Mouse (Mus musculus): ENCODE results near the gene 1500015O10Rik. TPM values are rescaled to one million over a fixed set of nuclear protein-coding genes. Genes with fewer than 3 reads are reported as not detected.

1500015O10Rik gene
- total RNA-seq, 2 experiments from 2014 or later: 187 to 227 TPM

GRCm38 (mm10) chr1:43772694-43773093 is 42.3 kb downstream of the 1500015O10Rik start:
- DNase-seq: no peak

DNA sequence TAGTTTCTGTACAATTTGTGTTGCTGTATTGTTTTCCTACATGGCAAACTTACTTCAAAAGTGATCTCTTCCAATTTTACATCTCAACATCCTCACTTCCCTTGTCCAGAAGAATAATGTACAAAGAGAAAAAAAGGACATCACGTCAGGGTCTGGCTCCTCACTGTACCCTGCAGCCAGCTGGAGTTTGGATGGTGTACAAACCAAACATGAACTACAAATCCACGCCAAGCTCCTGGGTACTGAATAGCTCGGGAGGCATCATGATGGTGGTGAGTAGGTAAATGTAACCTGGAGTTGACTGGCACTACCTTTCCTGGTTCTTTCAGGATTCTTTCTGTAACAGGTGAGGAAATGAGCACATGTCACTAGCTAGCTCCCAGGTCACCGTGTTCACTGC is 43.7 kb downstream of the 1500015O10Rik start:
- DNase-seq: no peak

GRCm38 (mm10) chr1:43776106-43776505 is 45.7 kb downstream of the 1500015O10Rik start:
- peak; percentile 69 to 74 for DNase-seq

DNA sequence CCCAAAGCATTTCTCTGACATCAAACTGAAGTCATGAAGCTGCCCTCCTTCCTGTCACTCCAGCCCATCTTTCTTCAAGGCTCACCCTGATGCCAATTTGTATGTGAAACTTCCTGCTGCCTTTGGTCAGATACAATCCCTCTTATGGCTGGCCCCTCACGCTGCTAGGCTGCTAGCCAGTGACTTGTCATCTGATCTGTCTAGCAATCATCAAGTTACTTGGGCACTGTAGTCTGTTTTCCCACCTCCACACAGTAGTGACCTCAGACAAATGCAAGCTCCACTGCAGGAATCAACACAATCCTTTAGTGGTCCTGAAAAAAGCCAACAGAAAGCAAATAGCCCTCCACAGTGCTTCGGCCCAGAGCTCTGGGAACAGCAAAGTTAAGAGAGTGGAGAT is 50.8 kb downstream of the 1500015O10Rik start:
- no peak for DNase-seq

GRCm38 (mm10) chr1:43781672-43782071 is 51.3 kb downstream of the 1500015O10Rik start:
- no peak for DNase-seq

GRCm38 (mm10) chr1:43782680-43783079 is 52.3 kb downstream of the 1500015O10Rik start:
- no peak for DNase-seq

GRCm38 (mm10) chr1:43783186-43783585 is 52.8 kb downstream of the 1500015O10Rik start:
- DNase-seq: no peak

DNA sequence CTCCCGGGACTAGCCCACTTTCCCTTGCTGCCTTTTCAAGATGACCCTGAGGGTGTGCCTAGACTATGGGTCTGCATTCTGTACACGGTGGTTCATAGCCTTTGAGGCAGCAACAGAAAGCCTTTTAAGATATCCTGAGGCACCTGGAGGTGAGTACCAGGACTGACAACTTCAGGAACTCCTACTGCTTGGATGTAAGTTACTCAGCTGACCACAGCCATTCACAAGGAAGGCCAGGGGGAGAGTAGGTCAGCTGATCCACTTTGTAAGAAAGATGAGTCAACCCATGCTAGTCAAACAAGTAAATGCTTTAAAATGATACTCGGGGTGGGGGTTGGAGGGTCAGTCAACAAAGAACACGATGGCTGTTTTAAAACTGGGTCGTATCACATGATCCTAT is 54.9 kb downstream of the 1500015O10Rik start:
- no peak for DNase-seq

DNA sequence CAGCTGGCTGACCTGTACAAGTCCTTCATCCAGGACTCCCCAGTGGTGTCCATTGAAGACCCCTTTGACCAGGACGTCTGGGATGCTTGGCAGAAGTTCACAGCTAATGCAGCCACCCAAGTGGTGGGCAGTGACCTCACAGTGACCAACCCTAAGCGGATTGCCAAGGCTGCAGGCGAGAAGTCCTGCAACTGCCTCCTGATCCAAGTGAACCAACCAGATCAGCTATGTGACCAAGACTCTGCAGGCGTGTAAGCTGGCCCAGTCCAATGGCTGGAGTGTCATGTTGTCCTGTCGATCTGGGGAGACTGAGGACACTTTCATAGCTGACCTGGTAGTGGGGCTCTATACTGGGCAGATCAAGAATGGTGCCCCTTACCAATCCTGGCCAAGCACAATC is 56.3 kb downstream of the 1500015O10Rik start:
- no peak for DNase-seq

DNA sequence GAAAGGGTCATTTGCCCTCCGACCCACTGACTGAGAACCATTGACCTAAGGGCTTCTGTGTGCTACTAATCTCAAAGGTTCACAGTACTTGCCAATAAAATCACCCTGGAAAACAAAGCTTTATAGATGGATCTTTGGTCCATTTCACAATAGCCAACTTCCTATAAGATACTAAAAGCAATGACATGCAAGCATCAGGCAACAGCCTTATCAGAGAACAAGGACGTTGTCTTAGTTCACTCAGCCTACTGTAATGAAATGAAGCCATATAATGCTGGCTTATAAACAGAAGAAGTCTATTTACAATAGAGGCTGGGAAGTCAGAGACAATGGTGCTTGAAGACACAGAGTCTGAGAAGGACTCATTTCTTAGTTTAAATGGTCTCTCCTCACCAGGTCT is 59.4 kb downstream of the 1500015O10Rik start:
- DNase-seq: no peak

Other genes with a start within 250 kb of the 1500015O10Rik start
- 10 to 100 TPM; 57.0 to 58.8 TPM for gene Uxs1, start 97.2 kb downstream of the 1500015O10Rik start, total RNA-seq (2021)
- gene Tpp2, start 203.0 kb downstream of the 1500015O10Rik start, total RNA-seq (2021): 10 to 100 TPM; 50.5 to 53.4 TPM

Data from adrenal gland, postnatal 36 days (tissue).